Mouse (Mus musculus): Measurements from ENCODE around the gene Rhof. TPM values are rescaled to one million over a fixed set of nuclear protein-coding genes. Genes with fewer than 3 reads are reported as not detected.

The Rhof gene
- polyA plus RNA-seq, 1 experiment from 2014 or later = 20.9 TPM

- H3K27me3 ChIP-seq (replicated peaks) = no peaks in the 10 kb centered on the region
- 18% methylated on average over 18 of the region's 18 CpGs for WGBS
- no peak for ATAC-seq (ENCODE audit: low FRiP score)
- peak overlapping the region; percentile 97 for H3K27ac ChIP-seq (replicated peaks)
- peak overlapping the region; percentile 91 for H3K4me2 ChIP-seq
- no peak overlapping the region for H3K9ac ChIP-seq (replicated peaks)
- H3K4me1 ChIP-seq = peaks cover 71% of the 10 kb centered on the region
- H3K4me3 ChIP-seq (replicated peaks) = peak overlapping the region; percentile 45; the same call in 1 of the 2 replicates
- H3K36me3 ChIP-seq = 0 out of 2 replicates have a peak, but pooled peaks cover 5% of the 10 kb centered on the region
- H3K9me3 ChIP-seq (replicated peaks) = no peaks in the 10 kb centered on the region
These were observed 741 bp upstream of the Rhof start for GRCm38 (mm10) chr5:123133083-123133783.

- H3K4me1 ChIP-seq = peaks cover 50% of the 10 kb centered on the region
- H3K4me2 ChIP-seq = no peak overlapping the region
- no peak overlapping the region for H3K4me3 ChIP-seq (replicated peaks)
- no peaks in the 10 kb centered on the region for H3K27me3 ChIP-seq (replicated peaks)
- 89% methylated on average over 5 of the region's 5 CpGs for WGBS
- H3K27ac ChIP-seq (replicated peaks) = no peak overlapping the region
- peaks cover 6% of the 10 kb centered on the region; the same call in 1 of the 2 replicates for H3K36me3 ChIP-seq
- no peaks in the 10 kb centered on the region for H3K9me3 ChIP-seq (replicated peaks)
- H3K9ac ChIP-seq (replicated peaks) = no peak overlapping the region
- no peak for ATAC-seq (ENCODE audit: low FRiP score)
These were observed 1.7 kb downstream of the Rhof start for GRCm38 (mm10) chr5:123130814-123131148.

DNA sequence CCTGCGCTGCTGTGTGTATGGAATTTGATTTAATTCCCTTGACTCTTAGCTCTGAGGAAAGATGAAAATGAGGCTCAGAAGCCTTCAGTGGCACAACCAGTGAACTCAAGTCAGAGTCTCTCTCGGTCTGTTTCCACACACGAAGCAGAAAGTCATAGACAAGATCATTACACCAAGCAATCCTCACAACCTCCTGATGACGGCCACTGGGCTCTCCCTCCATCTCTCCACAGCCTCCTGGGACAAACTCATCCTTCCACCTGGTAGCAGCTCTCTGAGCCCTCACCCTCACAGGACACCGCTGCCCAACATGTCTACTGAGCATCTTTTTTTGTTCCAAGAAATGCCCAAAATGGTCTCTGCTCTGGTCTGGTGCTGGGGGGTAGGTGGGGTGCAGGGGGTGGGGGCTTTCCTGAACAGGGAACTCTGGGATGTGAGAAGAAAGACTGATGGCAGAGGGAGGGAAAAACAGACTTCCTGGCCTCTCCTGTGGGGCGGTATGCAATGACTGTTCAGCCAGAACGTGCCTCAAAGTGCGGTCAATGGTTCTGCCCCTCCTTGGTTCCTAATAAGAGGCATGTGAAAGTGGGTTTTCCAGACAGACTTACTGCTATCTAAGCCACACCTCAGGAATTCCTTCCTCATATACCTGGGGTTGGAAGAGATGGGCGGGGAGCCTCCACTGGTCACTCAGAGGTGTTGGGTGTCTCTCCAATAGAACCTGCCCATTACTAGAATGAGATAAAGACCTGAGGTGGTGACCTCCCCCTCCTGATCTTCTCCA lies 2.3 kb downstream of the Rhof start:
- Histone ChIP-seq H3K27ac (replicated peaks) (no peak overlapping the region), H3K4me2 (no peak overlapping the region), H3K4me1 (peaks cover 45% of the 10 kb centered on the region), H3K36me3 (peaks cover 10% of the 10 kb centered on the region), H3K9ac (replicated peaks) (no peak overlapping the region), H3K9me3 (replicated peaks) (no peaks in the 10 kb centered on the region), H3K27me3 (replicated peaks) (no peaks in the 10 kb centered on the region), H3K4me3 (replicated peaks) (no peak overlapping the region)
- no peak for ATAC-seq (ENCODE audit: low FRiP score)
- 93% methylated on average over 9 of the region's 9 CpGs for WGBS

GRCm38 (mm10) chr5:123129170-123129757 lies 3.2 kb downstream of the Rhof start:
- 91% methylated on average over 10 of the region's 10 CpGs for WGBS
- Histone ChIP-seq H3K9ac (replicated peaks) (no peak overlapping the region), H3K4me1 (peaks cover 35% of the 10 kb centered on the region), H3K27ac (replicated peaks) (no peak overlapping the region), H3K27me3 (replicated peaks) (no peaks in the 10 kb centered on the region), H3K4me2 (no peak overlapping the region), H3K36me3 (peaks cover 12% of the 10 kb centered on the region), H3K4me3 (replicated peaks) (no peak overlapping the region), H3K9me3 (replicated peaks) (no peaks in the 10 kb centered on the region)
- no peak for ATAC-seq (ENCODE audit: low FRiP score)

DNA sequence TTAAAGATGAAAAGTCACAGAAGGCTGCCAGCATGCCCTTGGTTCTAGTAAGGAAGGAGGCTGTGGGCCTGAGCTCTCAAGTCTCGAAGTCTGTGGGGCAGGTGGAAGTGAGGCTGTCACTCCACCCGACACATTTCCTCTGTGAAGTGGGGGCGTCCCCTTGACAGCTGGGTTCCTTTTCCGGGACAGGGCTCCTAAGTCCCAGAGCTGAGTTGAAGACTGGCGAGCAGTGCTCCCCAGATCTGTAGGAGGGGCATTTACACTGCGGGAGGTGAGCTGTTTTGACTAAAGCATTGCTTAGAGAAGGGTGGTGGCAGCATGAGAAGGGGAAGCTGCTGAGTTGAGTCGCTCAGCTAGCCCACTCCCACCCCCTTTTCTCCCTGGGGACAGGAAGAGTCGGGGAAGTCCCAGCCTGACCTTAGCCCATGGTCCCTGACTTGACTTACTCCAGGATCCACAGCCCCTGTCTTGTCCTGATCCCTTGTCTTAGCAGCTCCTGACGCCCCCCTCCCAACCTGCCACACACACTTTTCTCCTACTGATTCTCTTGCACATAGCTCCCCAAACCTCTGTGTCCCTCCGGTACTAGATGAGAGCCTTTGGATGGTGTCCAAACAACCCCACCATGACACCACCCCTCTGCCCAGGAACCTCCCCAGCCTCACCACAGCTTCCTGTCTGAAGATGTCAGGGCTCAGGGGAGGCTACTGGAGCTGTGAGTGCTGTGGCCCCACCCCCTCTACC lies 3.9 kb downstream of the Rhof start:
- Histone ChIP-seq H3K9ac (replicated peaks) (no peak overlapping the region), H3K4me1 (peaks cover 28% of the 10 kb centered on the region), H3K27ac (replicated peaks) (no peak overlapping the region), H3K27me3 (replicated peaks) (no peaks in the 10 kb centered on the region), H3K9me3 (replicated peaks) (no peaks in the 10 kb centered on the region), H3K4me2 (no peak overlapping the region), H3K36me3 (peaks cover 11% of the 10 kb centered on the region), H3K4me3 (replicated peaks) (no peak overlapping the region)
- WGBS = 67% methylated on average over 10 of the region's 10 CpGs
- no peak for ATAC-seq (ENCODE audit: low FRiP score)

DNA sequence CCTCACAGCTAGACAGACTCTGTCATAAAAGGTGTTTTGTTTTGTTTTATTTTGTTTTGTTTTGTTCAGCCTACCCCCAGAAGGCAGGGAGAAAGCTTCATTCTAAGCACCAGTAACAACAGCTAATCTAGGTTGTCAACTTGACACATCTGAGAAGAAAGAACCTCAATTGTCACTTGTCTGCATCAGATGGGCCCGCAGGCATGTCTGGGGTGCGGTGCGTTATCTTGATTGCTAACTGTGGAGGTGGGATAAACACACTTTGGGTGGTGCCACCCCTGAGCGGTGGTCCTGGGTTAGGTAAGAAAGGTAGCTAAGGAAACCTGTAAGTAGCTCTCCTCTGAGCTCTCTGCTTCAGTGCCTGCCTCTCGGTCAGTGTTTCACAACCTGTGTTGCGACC lies 5.5 kb downstream of the Rhof start:
- Histone ChIP-seq H3K27ac (replicated peaks) (no peak overlapping the region), H3K9me3 (replicated peaks) (no peaks in the 10 kb centered on the region), H3K4me1 (peaks cover 14% of the 10 kb centered on the region), H3K9ac (replicated peaks) (no peak overlapping the region), H3K4me2 (no peak overlapping the region), H3K36me3 (peaks cover 19% of the 10 kb centered on the region), H3K4me3 (replicated peaks) (no peak overlapping the region), H3K27me3 (replicated peaks) (no peaks in the 10 kb centered on the region)
- no peak for ATAC-seq (ENCODE audit: low FRiP score)
- 81% methylated on average over 6 of the region's 6 CpGs for WGBS

GRCm38 (mm10) chr5:123125638-123126406 lies 6.7 kb downstream of the Rhof start:
- Histone ChIP-seq H3K9ac (replicated peaks) (no peak overlapping the region), H3K9me3 (replicated peaks) (no peaks in the 10 kb centered on the region), H3K4me3 (replicated peaks) (no peak overlapping the region), H3K4me2 (no peak overlapping the region), H3K36me3 (peaks cover 19% of the 10 kb centered on the region), H3K27me3 (replicated peaks) (no peaks in the 10 kb centered on the region), H3K4me1 (peaks cover 4% of the 10 kb centered on the region; the same call in 1 of the 2 replicates), H3K27ac (replicated peaks) (no peak overlapping the region)
- WGBS = 82% methylated on average over 18 of the region's 18 CpGs
- no peak for ATAC-seq (ENCODE audit: low FRiP score)

DNA sequence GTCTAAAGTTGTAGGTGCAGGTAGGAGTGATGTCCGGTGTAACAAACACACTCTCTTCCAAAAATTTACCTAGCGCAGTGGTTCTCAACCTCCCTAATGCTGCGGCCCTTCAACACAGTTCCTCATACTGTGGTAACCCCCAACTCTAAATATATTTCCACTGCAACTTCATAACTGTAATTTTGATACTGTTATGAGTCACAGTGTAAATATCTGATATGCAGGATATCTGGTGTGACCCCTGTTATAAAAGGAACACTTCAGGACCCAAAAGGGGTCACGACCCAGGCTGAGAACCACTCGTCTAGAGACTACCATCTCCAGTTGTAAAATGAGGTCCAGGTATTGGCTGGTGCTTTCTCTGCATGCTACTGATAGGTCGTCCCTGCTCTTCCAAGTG lies 7.4 kb downstream of the Rhof start:
- Histone ChIP-seq H3K36me3 (peaks cover 19% of the 10 kb centered on the region), H3K27ac (replicated peaks) (no peak overlapping the region), H3K27me3 (replicated peaks) (no peaks in the 10 kb centered on the region), H3K9me3 (replicated peaks) (no peaks in the 10 kb centered on the region), H3K4me3 (replicated peaks) (no peak overlapping the region), H3K9ac (replicated peaks) (no peak overlapping the region), H3K4me1 (peaks cover 4% of the 10 kb centered on the region; the same call in 1 of the 2 replicates), H3K4me2 (no peak overlapping the region)
- no peak for ATAC-seq (ENCODE audit: low FRiP score)
- 83% methylated on average over 6 of the region's 6 CpGs for WGBS

DNA sequence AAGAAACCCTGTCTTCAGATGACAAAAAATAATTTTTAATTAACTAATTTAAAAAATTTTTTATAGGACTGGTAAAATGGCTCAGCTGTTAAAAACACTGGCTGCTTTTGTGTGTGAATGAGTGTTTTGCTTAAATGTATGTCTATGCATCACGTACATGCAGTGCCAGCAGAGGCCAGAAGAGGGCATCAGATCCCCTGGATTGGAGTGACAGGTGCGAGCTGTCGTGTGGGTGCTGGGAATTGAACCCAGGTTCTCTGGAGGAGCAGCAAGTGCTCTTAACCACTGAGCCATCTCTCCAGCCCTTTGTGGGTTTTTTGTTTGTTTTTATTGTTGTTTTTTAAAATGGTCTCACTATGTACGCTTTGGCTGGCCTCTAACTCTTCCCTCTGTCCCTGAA lies 10.3 kb downstream of the Rhof start:
- no peak overlapping the region for H3K9ac ChIP-seq (replicated peaks)
- H3K27ac ChIP-seq (replicated peaks) = no peak overlapping the region
- 94% methylated on average over 4 of the region's 4 CpGs for WGBS
- H3K9me3 ChIP-seq (replicated peaks) = no peaks in the 10 kb centered on the region
- no peak overlapping the region for H3K4me3 ChIP-seq (replicated peaks)
- H3K4me1 ChIP-seq = no peaks in the 10 kb centered on the region
- no peak overlapping the region for H3K4me2 ChIP-seq
- no peak for ATAC-seq (ENCODE audit: low FRiP score)
- H3K27me3 ChIP-seq (replicated peaks) = no peaks in the 10 kb centered on the region
- peaks cover 16% of the 10 kb centered on the region for H3K36me3 ChIP-seq

DNA sequence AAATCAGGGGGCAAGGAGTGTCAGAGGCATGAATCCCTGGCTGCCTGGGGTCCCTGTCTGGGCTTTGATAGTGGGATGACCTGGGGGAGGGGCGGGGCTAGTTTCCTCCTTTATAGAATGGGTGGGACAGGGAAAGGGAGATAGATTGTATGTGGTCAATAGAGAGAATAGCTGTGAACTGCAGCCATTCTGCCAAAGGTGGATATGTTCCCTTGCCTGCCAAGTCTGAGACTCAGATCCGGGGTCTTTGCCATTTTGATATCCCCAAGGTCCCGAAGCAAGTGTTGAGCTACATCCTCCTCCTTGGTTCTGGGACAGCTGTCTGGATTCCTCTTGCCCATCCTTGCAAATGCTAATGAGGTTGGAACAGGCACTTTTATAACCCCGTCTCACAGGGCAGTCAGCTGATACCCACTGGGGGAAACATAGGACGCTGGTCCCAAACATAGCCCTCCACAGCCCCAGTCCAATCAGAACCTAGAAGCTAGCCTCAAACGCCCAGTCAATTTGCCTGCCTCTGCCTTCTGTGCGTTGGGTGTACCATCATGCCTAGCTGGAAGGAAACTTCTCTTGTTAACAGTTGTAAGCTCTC lies 11.8 kb downstream of the Rhof start:
- no peaks in the 10 kb centered on the region for H3K4me1 ChIP-seq
- no peak overlapping the region for H3K27ac ChIP-seq (replicated peaks)
- H3K27me3 ChIP-seq (replicated peaks) = no peaks in the 10 kb centered on the region
- WGBS = 36% methylated on average over 7 of the region's 7 CpGs
- H3K9ac ChIP-seq (replicated peaks) = no peak overlapping the region
- no peak overlapping the region for H3K4me3 ChIP-seq (replicated peaks)
- H3K4me2 ChIP-seq = no peak overlapping the region
- peaks cover 14% of the 10 kb centered on the region for H3K36me3 ChIP-seq
- no peaks in the 10 kb centered on the region for H3K9me3 ChIP-seq (replicated peaks)
- no peak for ATAC-seq (ENCODE audit: low FRiP score)

- no peak overlapping the region for H3K27ac ChIP-seq (replicated peaks)
- H3K4me2 ChIP-seq = no peak overlapping the region
- ATAC-seq (ENCODE audit: low FRiP score) = no peak
- H3K4me1 ChIP-seq = no peaks in the 10 kb centered on the region
- no peaks in the 10 kb centered on the region for H3K9me3 ChIP-seq (replicated peaks)
- peaks cover 8% of the 10 kb centered on the region for H3K36me3 ChIP-seq
- H3K27me3 ChIP-seq (replicated peaks) = no peaks in the 10 kb centered on the region
- H3K9ac ChIP-seq (replicated peaks) = no peak overlapping the region
- H3K4me3 ChIP-seq (replicated peaks) = no peak overlapping the region
- WGBS = 78% methylated on average over 10 of the region's 10 CpGs
These were observed 13.7 kb downstream of the Rhof start for GRCm38 (mm10) chr5:123118826-123119225.

All from neural tube, embryonic 15.5 days (tissue).